Mouse (Mus musculus) heart, adult 2 months (tissue): ENCODE results near the gene Gm49711. TPM values are rescaled to one million over a fixed set of nuclear protein-coding genes. Genes with fewer than 3 reads are reported as not detected.

Experiments used
- DNase-seq, 2 experiments: peaks; one replicate each; pipeline ENCODE4 v3.0.0; 2021
- H3K27ac ChIP-seq: fragments of 200-600 bp; 2 replicates; pipeline ENCODE4 v1.8.1; 2022
- H3K27me3 ChIP-seq: fragments of 200-500 bp; 2 replicates; pipeline ENCODE4 v1.6.1; 2012; ENCODE audit warnings: mild to moderate bottlenecking, low read length, inconsistent platforms, mixed read lengths; ENCODE audit not compliant: control insufficient read depth, insufficient read depth
- H3K36me3 ChIP-seq: fragments of 200-500 bp; 2 replicates; pipeline ENCODE4 v1.6.1; 2012; ENCODE audit warnings: low read length, inconsistent platforms; ENCODE audit not compliant: control insufficient read depth, insufficient read depth
- H3K4me1 ChIP-seq: fragments of 200-500 bp; 2 replicates; pipeline ENCODE4 v1.6.1; 2011; ENCODE audit warnings: low read length; ENCODE audit not compliant: control insufficient read depth, insufficient read depth
- H3K4me3 ChIP-seq: fragments of 200-600 bp; 2 replicates; pipeline ENCODE4 v1.8.1; 2022
- H3K79me2 ChIP-seq: fragments of 200-500 bp; replicated peaks from 2 replicates; pipeline ENCODE4 v1.6.1; 2012; ENCODE audit warnings: mild to moderate bottlenecking, inconsistent platforms, low read length, moderate library complexity, mixed read lengths; ENCODE audit not compliant: control insufficient read depth, insufficient read depth
- H3K9ac ChIP-seq: fragments of 200-500 bp; 2 replicates; pipeline ENCODE4 v1.6.1; 2012; ENCODE audit warnings: low read depth, mild to moderate bottlenecking, control low read depth, inconsistent platforms, low read length, mixed read lengths
- CTCF ChIP-seq: fragments of 200-600 bp; IDR thresholded peaks from 2 replicates; pipeline ENCODE4 v1.8.1; 2022; ENCODE audit warnings: antibody characterized with exemption, mild to moderate bottlenecking, moderate library complexity
- EP300 ChIP-seq: fragments of 200-500 bp; IDR thresholded peaks from 2 replicates; pipeline ENCODE4 v1.6.1; 2011; ENCODE audit warnings: low read depth, low read length, control low read depth; ENCODE audit not compliant: insufficient read depth
- POLR2A ChIP-seq: fragments of 200-500 bp; IDR thresholded peaks from 2 replicates; pipeline ENCODE4 v1.6.1; 2011; ENCODE audit warnings: mild to moderate bottlenecking, low read depth, low read length, control low read depth; ENCODE audit not compliant: insufficient read depth
- WGBS: fragments of 180-500 bp; shearing (Covaris S2); methylation state at CpG from one replicate; pipeline ENCODE4 v1.1.7; 2018; 5-methylcytosine and 5-hydroxymethylcytosine counted together
- intact Hi-C: fragments of 180-260 bp; cut with DNase I; formaldehyde crosslinking; loops from one replicate; pipeline ENCODE4 v1.15.1; 2025
- polyA plus RNA-seq: library from polyadenylated mRNA; depleted of rRNA; stranded (reverse); fragments of >200 nt; gene quantifications from 2 replicates; pipeline ENCODE4 v1.2.3, GENCODE M21; 2012
- total RNA-seq, 2 experiments: library from RNA; stranded (reverse); gene quantifications; 2 replicates each; pipeline ENCODE4 v1.2.3; 2021

Gene Gm49711
- total and polyA plus RNA-seq, 3 experiments, result not detected

- no peak overlapping the region for H3K4me3 ChIP-seq
- H3K27ac ChIP-seq, result no peak overlapping the region
- no peaks in the 10 kb centered on the region for H3K27me3 ChIP-seq
- no peaks in the 10 kb centered on the region for H3K79me2 ChIP-seq
- peaks cover 3% of the 10 kb centered on the region for H3K4me1 ChIP-seq
- no peak for DNase-seq
- TF ChIP-seq EP300, result no peak
- TF ChIP-seq POLR2A, result no peak
- TF ChIP-seq CTCF, result no peak
- intact Hi-C loops, result no loop called here
- H3K9ac ChIP-seq, result no peak overlapping the region
- H3K36me3 ChIP-seq, result no peaks in the 10 kb centered on the region
- 85% methylated on average over 5 of the region's 5 CpGs for WGBS
These were observed 49.2 kb downstream of the Gm49711 start for GRCm38 (mm10) chr16:92107346-92107745.

- TF ChIP-seq EP300 (no peak), CTCF (peak; percentile 22)
- 64% methylated on average over 5 of the region's 5 CpGs for WGBS
- DNase-seq, result peak; percentile 50 to 57
- Histone ChIP-seq H3K4me3 (no peak overlapping the region), H3K4me1 (peaks cover 8% of the 10 kb centered on the region), H3K79me2 (no peaks in the 10 kb centered on the region), H3K27me3 (no peaks in the 10 kb centered on the region), H3K27ac (no peak overlapping the region), H3K36me3 (no peaks in the 10 kb centered on the region), H3K9ac (no peak overlapping the region)
- intact Hi-C loops, result no loop called here
These were observed 56.7 kb downstream of the Gm49711 start for GRCm38 (mm10) chr16:92114706-92115241.

- TF ChIP-seq CTCF, result no peak
- no peak for TF ChIP-seq EP300
- no peak for TF ChIP-seq POLR2A
- no peak for DNase-seq
- Histone ChIP-seq H3K4me1 (peaks cover 8% of the 10 kb centered on the region), H3K79me2 (no peaks in the 10 kb centered on the region), H3K27me3 (no peaks in the 10 kb centered on the region), H3K9ac (no peak overlapping the region), H3K4me3 (no peak overlapping the region), H3K27ac (no peak overlapping the region), H3K36me3 (no peaks in the 10 kb centered on the region)
- 68% methylated on average over 20 of the region's 20 CpGs for WGBS
- intact Hi-C loops, result no loop called here
These were observed 57.7 kb downstream of the Gm49711 start for GRCm38 (mm10) chr16:92115611-92116421.

GRCm38 (mm10) chr16:92117337-92118209, 59.5 kb downstream of the Gm49711 start:
- TF ChIP-seq EP300, result no peak
- TF ChIP-seq POLR2A, result no peak
- TF ChIP-seq CTCF, result no peak

GRCm38 (mm10) chr16:92119013-92119515, 60.9 kb downstream of the Gm49711 start:
- 66% methylated on average over 13 of the region's 13 CpGs for WGBS
- Histone ChIP-seq H3K27me3 (no peaks in the 10 kb centered on the region), H3K9ac (no peak overlapping the region), H3K36me3 (no peaks in the 10 kb centered on the region), H3K27ac (no peak overlapping the region), H3K79me2 (no peaks in the 10 kb centered on the region), H3K4me1 (peaks cover 8% of the 10 kb centered on the region), H3K4me3 (no peak overlapping the region)
- no peak for DNase-seq
- intact Hi-C loops, result no loop called here
- TF ChIP-seq EP300 (no peak), CTCF (no peak), POLR2A (no peak)

More at GRCm38 (mm10) chr16:92117337-92118209, 59.5 kb downstream of the Gm49711 start:
- 61% methylated on average over 9 of the region's 9 CpGs for WGBS
- peak in 1 of 2 experiments; percentile 24 for DNase-seq
- H3K36me3 ChIP-seq, result no peaks in the 10 kb centered on the region
- intact Hi-C loops, result no loop called here
- no peaks in the 10 kb centered on the region for H3K79me2 ChIP-seq
- H3K9ac ChIP-seq, result no peak overlapping the region
- no peak overlapping the region for H3K27ac ChIP-seq
- peaks cover 8% of the 10 kb centered on the region for H3K4me1 ChIP-seq
- H3K27me3 ChIP-seq, result no peaks in the 10 kb centered on the region
- H3K4me3 ChIP-seq, result no peak overlapping the region
